Mouse (Mus musculus) cortical plate, adult 2 months (tissue): ENCODE results near the gene Dnah2.

Source experiments
- CTCF ChIP-seq: fragments of 200-500 bp; IDR thresholded peaks from 2 replicates; pipeline ENCODE4 v1.5.1; 2011; ENCODE audit warnings: mild to moderate bottlenecking, control low read depth, low read length; ENCODE audit not compliant: insufficient read depth; ENCODE audit errors: extremely low read depth
- POLR2A ChIP-seq: fragments of 200-500 bp; IDR thresholded peaks from 2 replicates; pipeline ENCODE4 v1.6.1; 2011; ENCODE audit warnings: mild to moderate bottlenecking, low read length, control low read depth; ENCODE audit not compliant: insufficient read depth; ENCODE audit errors: extremely low read depth

GRCm38 (mm10) chr11:69396772-69397171, 152.1 kb downstream of the Dnah2 start:
- TF ChIP-seq CTCF (no peak), POLR2A (0 out of 2 replicates have a peak, but pooled peaks have one; percentile 13)
